Mouse (Mus musculus) heart, embryonic 14.5 days (tissue): ENCODE data around the gene Napsa. TPM values are rescaled to one million over a fixed set of nuclear protein-coding genes. Genes with fewer than 3 reads are reported as not detected.

Source experiments
- ATAC-seq: fragments of 200-750 bp; cut with Nextera tagmentation; 2 replicates; pipeline ENCODE4 v1.8.0; 2017; ENCODE audit warnings: low read depth, moderate TSS enrichment; ENCODE audit not compliant: insufficient number of reproducible peaks, insufficient read depth, low FRiP score
- H3K27ac ChIP-seq, 2 experiments: fragments of 200-500 bp in 1 of 2; fragments of 300-500 bp in 1 of 2; sonication (generic) in 1 of 2; replicated peaks in 1 of 2; 2 replicates each; pipeline ENCODE4 v1.5.1; 2012 to 2014; ENCODE audit warnings: low read depth in 2 of 2, low read length in 2 of 2, control low read depth in 1 of 2, mild to moderate bottlenecking in 1 of 2, mixed read lengths in 1 of 2; ENCODE audit not compliant: control insufficient read depth in 1 of 2, insufficient read depth in 1 of 2
- H3K27me3 ChIP-seq: fragments of 300-500 bp; sonication (generic); 2 replicates; pipeline ENCODE4 v1.6.1; 2014; ENCODE audit warnings: mild to moderate bottlenecking, low read length, control low read depth; ENCODE audit not compliant: control insufficient read depth, insufficient read depth
- H3K36me3 ChIP-seq: fragments of 300-500 bp; sonication (generic); 2 replicates; pipeline ENCODE4 v1.6.1; 2014; ENCODE audit warnings: mild to moderate bottlenecking, control low read depth, low read length, mixed read lengths; ENCODE audit not compliant: control insufficient read depth, insufficient read depth
- H3K4me1 ChIP-seq, 2 experiments: fragments of 200-500 bp in 1 of 2; fragments of 300-500 bp in 1 of 2; sonication (generic) in 1 of 2; 2 replicates each; pipeline ENCODE4 v1.6.1; 2012 to 2014; ENCODE audit warnings: low read length in 2 of 2, control low read depth in 1 of 2, mixed read lengths in 1 of 2; ENCODE audit not compliant: control insufficient read depth in 2 of 2, insufficient read depth in 2 of 2
- H3K4me2 ChIP-seq: fragments of 300-500 bp; sonication (generic); 2 replicates; pipeline ENCODE4 v1.6.1; 2014; ENCODE audit warnings: mild to moderate bottlenecking, low read length
- H3K4me3 ChIP-seq, 2 experiments: fragments of 200-500 bp in 1 of 2; fragments of 300-500 bp in 1 of 2; sonication (generic) in 1 of 2; 2 replicates each; pipeline ENCODE4 v1.5.1; 2012 to 2014; ENCODE audit warnings: low read length in 2 of 2, mild to moderate bottlenecking in 2 of 2, control low read depth in 1 of 2, low read depth in 1 of 2, moderate library complexity in 1 of 2; ENCODE audit not compliant: control insufficient read depth in 1 of 2, insufficient read depth in 1 of 2
- H3K9ac ChIP-seq: fragments of 300-500 bp; sonication (generic); 2 replicates; pipeline ENCODE4 v1.6.1; 2014; ENCODE audit warnings: mild to moderate bottlenecking, low read length
- H3K9me3 ChIP-seq: fragments of 300-500 bp; sonication (generic); 2 replicates; pipeline ENCODE4 v1.6.1; 2016; ENCODE audit warnings: low read length, control low read depth; ENCODE audit not compliant: control insufficient read depth
- WGBS: fragments of 180-500 bp; shearing (Covaris S2); extraction: QIAGEN DNeasy Blood & Tissue Kit; methylation state at CpG from one replicate; pipeline ENCODE4 v1.1.7; 2014; 5-methylcytosine and 5-hydroxymethylcytosine counted together
- polyA plus RNA-seq: library from polyadenylated mRNA; unstranded; fragments of >200 nt; fragmentation: Nextera tagmentation; extraction: Ambion mirVana; gene quantifications from 2 replicates; pipeline ENCODE4 v1.2.1, GENCODE M21; 2014

Napsa gene
- polyA plus RNA-seq, 1 experiment from 2014 or later = 0.35 TPM

- no peaks in the 10 kb centered on the region for H3K4me1 ChIP-seq
- peaks cover 6% of the 10 kb centered on the region; the same call in 1 of the 2 replicates for H3K27me3 ChIP-seq
- ATAC-seq = no peak
- H3K4me3 ChIP-seq = no peak overlapping the region
- WGBS = 43% methylated on average over 14 of the region's 14 CpGs
- no peak overlapping the region for H3K4me2 ChIP-seq
- H3K9me3 ChIP-seq = 0 out of 2 replicates have a peak, but pooled peaks cover under 1% of the 10 kb centered on the region
- H3K9ac ChIP-seq = no peak overlapping the region
- no peak overlapping the region for H3K27ac ChIP-seq
- no peaks in the 10 kb centered on the region for H3K36me3 ChIP-seq
Measured at GRCm38 (mm10) chr7:44624828-44625227, 52.6 kb downstream of the Napsa start.

DNA sequence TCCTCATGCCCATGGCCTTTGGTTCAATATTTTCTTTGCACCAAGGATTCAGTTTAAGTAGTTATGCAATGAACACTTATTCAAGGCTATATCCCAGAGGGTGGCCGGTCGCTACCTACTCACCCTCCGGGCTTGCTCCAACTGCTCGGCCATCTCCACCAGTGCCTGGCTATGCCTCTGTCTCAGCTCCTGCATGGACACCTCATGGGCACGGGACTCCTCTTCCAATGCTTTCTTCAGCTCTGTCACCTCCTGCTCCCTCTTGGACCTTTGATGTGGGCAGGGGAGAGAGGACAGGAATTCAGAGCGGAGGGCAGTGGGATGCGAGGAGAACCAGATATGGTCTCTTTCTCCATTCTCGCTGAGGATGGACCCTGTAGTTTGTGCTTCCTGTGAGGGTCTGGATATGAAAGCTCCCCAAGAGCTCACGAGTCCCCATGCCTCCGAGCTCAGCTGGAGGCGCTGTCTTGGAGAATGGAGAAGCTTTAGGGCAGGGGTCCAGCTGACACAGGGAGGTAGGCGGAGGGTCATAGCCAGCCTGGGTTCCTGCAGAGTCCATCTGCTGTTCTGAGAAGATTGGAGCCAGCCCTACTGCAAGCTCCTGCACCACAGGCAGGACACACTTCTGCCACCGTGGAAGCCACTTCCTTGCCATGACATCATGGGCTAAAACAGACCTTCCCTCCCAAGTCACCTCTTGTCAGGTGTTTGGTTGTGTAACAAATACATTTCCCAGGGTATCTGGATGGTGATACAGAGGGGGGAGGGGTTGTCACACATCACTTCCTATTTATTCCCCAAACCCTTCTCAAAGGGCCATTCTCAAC, 53.3 kb downstream of the Napsa start:
- Histone ChIP-seq H3K4me3 (no peak overlapping the region), H3K27ac (no peak overlapping the region), H3K9me3 (no peaks in the 10 kb centered on the region), H3K4me1 (no peaks in the 10 kb centered on the region), H3K9ac (no peak overlapping the region), H3K36me3 (no peaks in the 10 kb centered on the region), H3K27me3 (peaks cover 6% of the 10 kb centered on the region; the same call in 1 of the 2 replicates), H3K4me2 (no peak overlapping the region)
- WGBS = 74% methylated on average over 13 of the region's 13 CpGs
- no peak for ATAC-seq

- 52% methylated on average over 1 of the region's 1 CpGs for WGBS
- H3K4me3 ChIP-seq = no peak overlapping the region
- no peaks in the 10 kb centered on the region for H3K36me3 ChIP-seq
- no peak for ATAC-seq
- no peak overlapping the region for H3K27ac ChIP-seq
- no peaks in the 10 kb centered on the region for H3K4me1 ChIP-seq
- no peak overlapping the region for H3K9ac ChIP-seq
- H3K4me2 ChIP-seq = no peak overlapping the region
- H3K9me3 ChIP-seq = no peaks in the 10 kb centered on the region
- H3K27me3 ChIP-seq = peaks cover 6% of the 10 kb centered on the region; the same call in 1 of the 2 replicates
Measured at GRCm38 (mm10) chr7:44626068-44626385, 53.8 kb downstream of the Napsa start.

DNA sequence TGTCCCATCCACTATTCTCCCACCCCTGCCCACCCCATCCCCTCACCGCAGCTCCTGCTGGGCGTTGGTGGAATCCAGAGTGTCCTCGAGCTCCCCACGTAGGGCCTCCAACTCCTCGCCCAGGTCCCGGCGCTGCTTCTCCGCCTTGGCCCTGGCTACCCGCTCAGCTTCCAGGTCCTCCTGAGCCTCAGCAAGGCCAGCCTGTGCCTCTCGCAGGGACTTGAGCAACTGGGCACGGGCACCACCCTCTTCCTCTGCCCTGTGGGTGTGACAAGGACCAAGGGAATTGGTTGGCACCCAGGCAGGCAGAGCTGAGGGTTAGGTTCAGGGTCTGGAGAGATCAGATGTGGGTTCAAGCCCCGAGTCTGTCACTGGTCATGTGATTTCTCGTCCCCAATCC, 54.8 kb downstream of the Napsa start:
- no peak overlapping the region for H3K4me2 ChIP-seq
- no peaks in the 10 kb centered on the region for H3K36me3 ChIP-seq
- ATAC-seq = no peak
- no peaks in the 10 kb centered on the region for H3K4me1 ChIP-seq
- H3K4me3 ChIP-seq = no peak overlapping the region
- no peak overlapping the region for H3K27ac ChIP-seq
- H3K9ac ChIP-seq = no peak overlapping the region
- peaks cover 6% of the 10 kb centered on the region; the same call in 1 of the 2 replicates for H3K27me3 ChIP-seq
- H3K9me3 ChIP-seq = no peaks in the 10 kb centered on the region
- WGBS = 77% methylated on average over 13 of the region's 13 CpGs

DNA sequence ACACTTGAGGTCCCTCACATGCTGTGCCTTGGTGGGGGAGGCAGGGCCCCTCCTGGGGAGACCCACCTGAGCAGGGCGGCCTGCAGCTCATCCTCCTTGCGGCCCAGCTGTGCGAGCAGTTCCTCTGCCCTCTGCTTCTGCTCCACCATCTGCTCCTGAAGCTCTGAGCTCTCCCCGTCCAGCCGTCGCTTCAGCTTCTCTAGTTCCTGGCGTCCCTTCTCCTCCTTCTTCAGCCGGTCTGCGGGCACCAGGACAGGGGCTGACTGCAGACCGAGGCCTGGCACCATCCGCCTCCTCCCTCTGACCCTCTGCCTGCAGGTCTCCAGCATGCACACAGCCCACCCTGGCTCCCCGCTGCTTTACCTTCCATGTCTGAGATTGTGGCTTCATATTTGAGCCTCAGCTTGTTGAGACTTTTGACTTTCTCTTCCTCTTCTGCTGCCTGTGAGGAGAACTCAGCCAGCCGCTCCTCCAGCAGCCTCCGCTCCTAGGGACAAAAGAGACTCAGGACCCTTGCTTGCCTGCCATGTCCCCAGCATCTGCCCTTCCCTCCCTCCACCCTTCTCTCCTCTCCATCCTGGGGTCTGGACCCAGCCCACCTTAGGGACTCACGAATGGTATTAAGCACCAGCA, 56.3 kb downstream of the Napsa start:
- Histone ChIP-seq H3K4me1 (no peaks in the 10 kb centered on the region), H3K4me2 (no peak overlapping the region), H3K4me3 (no peak overlapping the region), H3K27me3 (peaks cover 14% of the 10 kb centered on the region), H3K27ac (no peak overlapping the region), H3K9ac (no peak overlapping the region), H3K9me3 (no peaks in the 10 kb centered on the region), H3K36me3 (no peaks in the 10 kb centered on the region)
- WGBS = 73% methylated on average over 15 of the region's 15 CpGs
- ATAC-seq = no peak

DNA sequence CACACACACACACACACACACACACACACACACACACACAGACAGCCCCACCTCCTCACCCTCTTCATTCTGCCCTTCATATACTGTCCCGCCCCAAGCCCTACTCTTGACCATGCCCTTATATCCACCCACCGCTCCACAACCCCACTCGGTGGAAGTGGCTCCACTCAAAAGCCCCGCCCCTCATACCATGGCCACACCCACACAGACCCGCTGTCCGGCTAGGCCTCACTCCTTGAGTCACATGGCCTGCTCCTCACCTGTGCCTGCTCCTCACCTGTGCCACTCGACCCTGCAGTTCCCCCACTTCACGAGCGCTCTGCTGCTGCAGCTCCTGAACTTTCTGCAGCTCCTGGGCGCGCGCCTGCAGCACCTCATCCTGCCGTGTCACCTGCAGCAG, 58.3 kb downstream of the Napsa start:
- H3K9ac ChIP-seq = no peak overlapping the region
- H3K4me3 ChIP-seq = no peak overlapping the region
- ATAC-seq = no peak
- no peaks in the 10 kb centered on the region for H3K9me3 ChIP-seq
- peaks cover 18% of the 10 kb centered on the region for H3K27me3 ChIP-seq
- 68% methylated on average over 13 of the region's 13 CpGs for WGBS
- H3K4me2 ChIP-seq = no peak overlapping the region
- no peaks in the 10 kb centered on the region for H3K4me1 ChIP-seq
- no peak overlapping the region for H3K27ac ChIP-seq
- H3K36me3 ChIP-seq = no peaks in the 10 kb centered on the region

DNA sequence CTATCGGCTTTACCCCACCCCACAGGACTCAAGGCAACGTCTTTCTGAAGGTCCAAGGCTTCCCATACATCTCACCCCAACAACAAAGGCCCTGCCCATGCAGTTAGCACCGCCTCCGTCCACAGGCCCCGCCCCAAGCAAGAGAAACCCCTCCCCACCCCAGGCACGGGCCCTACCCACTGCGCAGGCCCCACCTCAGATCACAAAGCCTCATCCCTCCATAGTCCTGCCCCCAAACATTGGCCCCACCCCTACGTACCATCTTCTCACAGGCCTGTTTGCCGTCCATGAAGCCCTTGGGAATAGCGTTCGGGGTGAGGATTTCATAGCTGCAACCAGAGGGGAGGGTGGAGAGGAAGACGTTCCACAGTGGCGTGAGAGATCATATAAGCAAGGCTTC, 60.5 kb downstream of the Napsa start:
- no peak overlapping the region for H3K4me3 ChIP-seq
- no peaks in the 10 kb centered on the region for H3K4me1 ChIP-seq
- H3K27ac ChIP-seq = no peak overlapping the region
- ATAC-seq = no peak
- H3K36me3 ChIP-seq = no peaks in the 10 kb centered on the region
- no peak overlapping the region for H3K4me2 ChIP-seq
- H3K27me3 ChIP-seq = peaks cover 33% of the 10 kb centered on the region
- 25% methylated on average over 13 of the region's 13 CpGs for WGBS
- no peaks in the 10 kb centered on the region for H3K9me3 ChIP-seq
- no peak overlapping the region for H3K9ac ChIP-seq
